Mouse (Mus musculus) MEL (cell line): ENCODE measurements around the gene Btnl10.

ENCODE experiments used
- CHD2 ChIP-seq: IDR thresholded peaks from 2 replicates; pipeline ENCODE4 v1.6.1; 2011; ENCODE audit warnings: low read length, improper control_type of control experiment
- CTCF ChIP-seq, 3 experiments: IDR thresholded peaks in 2 of 3; conservative IDR thresholded peaks in 1 of 3; 2 replicates each; pipeline ENCODE4 v1.5.1; 2011 to 2012; ENCODE audit warnings: low read length in 3 of 3, low read depth in 2 of 3, mild to moderate bottlenecking in 2 of 3, improper control_type of control experiment in 1 of 3, inconsistent platforms in 1 of 3, mixed read lengths in 1 of 3, moderate library complexity in 1 of 3; ENCODE audit not compliant: control insufficient read depth in 1 of 3, insufficient read depth in 1 of 3, poor library complexity in 1 of 3, severe bottlenecking in 1 of 3
- E2F4 ChIP-seq: IDR thresholded peaks from 2 replicates; pipeline ENCODE4 v1.6.1; 2011; ENCODE audit warnings: low read depth, low read length, improper control_type of control experiment, borderline replicate concordance
- EP300 ChIP-seq, 2 experiments: IDR thresholded peaks; 2 replicates each; pipeline ENCODE4 v1.6.1; 2011; ENCODE audit warnings: improper control_type of control experiment in 2 of 2, low read length in 2 of 2, low read depth in 1 of 2, mild to moderate bottlenecking in 1 of 2
- ETS1 ChIP-seq: IDR thresholded peaks from 2 replicates; pipeline ENCODE4 v1.6.1; 2012; ENCODE audit warnings: low read depth, mild to moderate bottlenecking, inconsistent platforms, low read length, improper control_type of control experiment, moderate library complexity
- GATA1 ChIP-seq: IDR thresholded peaks from 2 replicates; pipeline ENCODE4 v1.6.1; 2011; ENCODE audit warnings: low read depth, low read length, improper control_type of control experiment
- HCFC1 ChIP-seq: IDR thresholded peaks from 2 replicates; pipeline ENCODE4 v1.6.1; 2012; ENCODE audit warnings: low read depth, mild to moderate bottlenecking, inconsistent platforms, low read length, improper control_type of control experiment, moderate library complexity
- JUND ChIP-seq: IDR thresholded peaks from 2 replicates; pipeline ENCODE4 v1.6.1; 2011; ENCODE audit warnings: low read depth, mild to moderate bottlenecking, improper control_type of control experiment, low read length
- MAX ChIP-seq: IDR thresholded peaks from 2 replicates; pipeline ENCODE4 v1.6.1; 2011; ENCODE audit warnings: low read length, improper control_type of control experiment
- MYB ChIP-seq: IDR thresholded peaks from 2 replicates; pipeline ENCODE4 v1.6.1; 2011; ENCODE audit warnings: mild to moderate bottlenecking, low read depth, low read length, improper control_type of control experiment
- POLR2A ChIP-seq, 2 experiments: IDR thresholded peaks; 2 replicates each; pipeline ENCODE4 v1.6.1; 2011 to 2012; ENCODE audit warnings: low read length in 2 of 2, mild to moderate bottlenecking in 2 of 2, control low read depth in 1 of 2, improper control_type of control experiment in 1 of 2, low read depth in 1 of 2, moderate library complexity in 1 of 2; ENCODE audit not compliant: control insufficient read depth in 1 of 2, insufficient read depth in 1 of 2, poor library complexity in 1 of 2
- TBP ChIP-seq: IDR thresholded peaks from 2 replicates; pipeline ENCODE4 v1.8.0; 2011; ENCODE audit warnings: low read depth, low read length, improper control_type of control experiment
- ZNF384 ChIP-seq: IDR thresholded peaks from 2 replicates; pipeline ENCODE4 v1.6.1; 2012; ENCODE audit warnings: low read depth, mild to moderate bottlenecking, inconsistent platforms, low read length, improper control_type of control experiment

- TF ChIP-seq MAX (no peak), CTCF (IDR thresholded peaks at IDR 0.05 in 2 of 3, conservative IDR thresholded peaks at IDR 0.05 in 1 of 3; ENCODE audit: control insufficient read depth in 1 of 3, insufficient read depth in 1 of 3, low read depth in 2 of 3, low read length in 3 of 3, poor library complexity in 1 of 3, severe bottlenecking in 1 of 3) (no peak), MYB (no peak), ZNF384 (no peak), EP300 (IDR thresholded peaks at IDR 0.05; ENCODE audit: low read depth in 1 of 2, low read length in 2 of 2) (no peak; a peak in 1 of 4 replicates), ETS1 (peak; percentile 44; the same call in 1 of the 2 replicates), TBP (no peak), HCFC1 (0 out of 2 replicates have a peak, but pooled peaks have one; percentile 10), E2F4 (no peak), POLR2A (IDR thresholded peaks at IDR 0.05; ENCODE audit: control insufficient read depth in 1 of 2, insufficient read depth in 1 of 2, low read depth in 1 of 2, low read length in 2 of 2, poor library complexity in 1 of 2) (no peak), GATA1 (no peak; the same call in 1 of the 2 replicates), CHD2 (no peak), JUND (no peak)
These were observed 13.3 kb upstream of the Btnl10 start for GRCm38 (mm10) chr11:58904410-58904718.
